Mouse (Mus musculus): ENCODE data around the gene Nfib.

Nfib gene

DNA sequence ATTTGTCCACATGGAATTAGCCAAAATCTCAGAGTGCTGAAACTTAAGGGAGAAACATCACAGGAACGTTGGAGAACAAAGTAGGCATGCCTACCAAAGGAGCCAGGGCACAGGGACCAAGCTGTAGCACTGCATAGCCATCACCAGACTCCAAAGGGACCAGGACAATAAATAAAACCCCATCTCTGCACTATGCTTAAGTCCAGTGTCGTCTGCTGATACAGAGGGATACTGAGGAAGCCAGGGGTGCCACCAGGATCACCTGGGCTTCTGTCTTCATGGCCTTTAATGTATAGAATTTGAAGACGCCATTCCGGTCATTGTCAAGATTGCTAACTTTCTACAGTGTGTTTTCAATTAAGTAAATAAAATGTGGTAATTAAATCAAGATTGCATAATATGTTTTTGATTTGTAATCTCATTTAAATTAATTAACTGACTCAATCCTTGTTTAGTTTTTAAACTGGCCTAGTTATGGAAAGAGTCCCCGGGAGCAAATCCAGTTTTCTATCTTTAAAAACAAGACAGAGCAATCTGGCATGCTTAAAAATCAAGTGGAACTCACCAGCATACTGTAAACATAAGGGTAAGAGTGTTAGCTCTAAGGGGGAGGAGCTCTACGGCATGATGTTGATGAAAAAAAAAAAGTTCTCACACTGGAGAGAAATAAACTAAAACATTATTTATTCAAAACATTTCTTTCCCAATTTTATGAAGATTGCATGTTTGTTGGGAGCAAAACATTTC is 313.7 kb downstream of the Nfib start:
- DNase-seq (ENCODE audit: low spot score): no peak

- peak; percentile 36 for DNase-seq (ENCODE audit: low spot score)
Observed at GRCm38 (mm10) chr4:82390545-82390944, 315.0 kb downstream of the Nfib start.

GRCm38 (mm10) chr4:82389876-82390275 is 315.7 kb downstream of the Nfib start:
- DNase-seq (ENCODE audit: low spot score): no peak

DNA sequence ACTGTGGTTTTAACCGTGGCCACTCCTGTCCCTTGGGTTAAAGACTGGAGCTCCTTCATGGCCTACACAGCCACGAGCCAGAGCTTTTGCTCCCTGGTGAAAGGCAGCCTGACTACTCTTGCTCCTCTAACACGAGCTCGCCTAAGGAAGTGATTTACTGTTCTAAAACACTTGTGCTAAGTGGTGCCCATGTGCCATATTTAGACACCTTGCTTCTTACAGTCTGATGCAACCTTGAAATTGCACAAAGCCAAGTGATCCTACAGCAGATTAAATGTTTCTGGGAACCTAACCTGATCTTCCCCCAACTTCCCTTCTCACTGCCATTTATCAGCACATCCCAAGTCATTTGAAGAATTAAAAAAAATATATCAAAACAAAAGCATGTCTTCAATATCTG is 317.9 kb downstream of the Nfib start:
- peak; percentile 56 for DNase-seq (ENCODE audit: low spot score)

DNA sequence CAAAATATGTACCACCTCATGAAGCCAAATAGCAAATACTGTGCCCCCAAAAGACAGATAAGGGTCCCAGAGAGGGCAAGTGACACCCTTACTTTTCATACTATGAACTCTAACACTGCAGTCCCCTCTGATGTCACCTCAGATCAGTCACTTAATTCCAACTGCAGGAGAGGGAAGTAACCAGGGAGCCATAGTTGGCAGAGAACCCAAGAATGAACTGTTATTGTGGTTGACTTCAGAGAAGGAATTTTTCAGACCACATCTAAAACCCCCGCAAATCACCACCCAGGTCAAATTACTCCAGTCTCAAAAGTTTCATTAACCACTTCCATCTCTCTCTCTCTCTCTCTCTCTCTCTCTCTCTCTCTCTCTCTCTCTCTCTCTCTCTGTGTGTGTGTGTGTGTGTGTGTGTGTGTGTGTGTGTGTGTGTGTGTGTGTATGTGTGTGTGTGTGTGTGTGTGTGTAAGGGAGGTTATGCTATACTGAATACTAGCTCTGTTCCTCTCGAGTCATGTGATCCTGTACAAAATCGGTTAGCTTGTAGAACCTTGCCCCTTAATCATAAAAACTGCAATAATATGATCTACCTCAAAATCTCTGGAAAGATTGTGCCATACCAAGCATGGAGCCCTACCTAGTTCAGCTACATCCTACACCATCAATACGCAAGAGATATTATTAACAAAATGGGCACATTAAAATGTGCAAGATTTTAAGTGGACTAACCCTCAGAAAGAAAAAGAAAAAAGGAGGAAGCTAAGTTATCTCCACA is 319.1 kb downstream of the Nfib start:
- DNase-seq (ENCODE audit: low spot score): no peak

GRCm38 (mm10) chr4:82385638-82386037 is 319.9 kb downstream of the Nfib start:
- DNase-seq (ENCODE audit: low spot score): no peak

DNA sequence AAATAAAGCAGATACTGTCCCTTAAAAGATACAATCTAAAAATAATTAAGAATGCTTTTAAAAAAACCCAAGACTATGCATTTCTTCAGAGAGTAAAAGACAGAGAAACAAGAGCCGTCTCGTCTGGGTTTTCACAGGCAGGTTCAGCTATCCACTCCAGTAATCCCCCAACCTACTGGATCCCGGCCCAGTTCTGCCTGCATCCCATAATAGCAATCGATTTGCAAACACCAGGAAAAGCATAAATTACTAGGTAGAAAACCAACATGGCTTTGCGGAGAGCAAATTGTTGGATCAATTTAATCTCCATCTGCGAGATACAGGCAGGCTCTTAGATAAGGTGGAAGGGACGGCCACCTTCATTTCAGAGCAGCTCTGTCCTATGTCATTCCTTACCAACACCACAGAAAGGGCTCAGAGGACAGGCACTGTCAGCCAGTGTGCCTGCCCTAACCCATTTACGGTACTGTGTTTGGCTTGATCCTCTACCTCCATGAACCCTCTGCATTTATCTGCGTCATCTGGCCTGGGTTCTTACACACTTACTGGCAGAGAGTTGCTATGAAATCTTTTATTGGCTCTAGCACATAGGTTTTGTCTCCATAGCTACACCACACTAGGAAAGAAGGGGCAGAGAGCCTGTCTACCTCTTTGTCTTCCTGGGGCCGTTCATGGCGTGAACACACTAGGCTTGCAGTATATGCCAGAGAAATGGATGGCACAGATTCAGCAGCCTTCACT is 321.4 kb downstream of the Nfib start:
- no peak for DNase-seq (ENCODE audit: low spot score)

DNA sequence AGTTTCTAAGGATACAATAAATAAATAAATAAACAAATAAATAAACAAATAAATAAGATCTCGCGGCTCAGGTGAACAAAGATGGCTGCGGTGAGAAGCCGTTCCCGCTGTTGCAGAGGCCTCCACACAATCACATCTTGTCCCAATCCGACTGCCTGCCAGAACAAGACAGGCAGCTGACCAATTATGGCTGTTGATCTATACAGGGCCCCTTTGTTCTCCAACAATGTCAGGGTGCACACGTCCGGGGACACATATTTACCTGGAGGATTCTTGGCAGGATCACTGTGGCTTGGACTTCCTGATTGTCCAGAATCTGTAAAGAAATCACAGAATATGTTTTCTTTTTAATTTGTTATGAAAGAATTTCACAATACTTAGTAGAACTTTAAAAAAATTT is 322.2 kb downstream of the Nfib start:
- DNase-seq (ENCODE audit: low spot score): no peak

DNA sequence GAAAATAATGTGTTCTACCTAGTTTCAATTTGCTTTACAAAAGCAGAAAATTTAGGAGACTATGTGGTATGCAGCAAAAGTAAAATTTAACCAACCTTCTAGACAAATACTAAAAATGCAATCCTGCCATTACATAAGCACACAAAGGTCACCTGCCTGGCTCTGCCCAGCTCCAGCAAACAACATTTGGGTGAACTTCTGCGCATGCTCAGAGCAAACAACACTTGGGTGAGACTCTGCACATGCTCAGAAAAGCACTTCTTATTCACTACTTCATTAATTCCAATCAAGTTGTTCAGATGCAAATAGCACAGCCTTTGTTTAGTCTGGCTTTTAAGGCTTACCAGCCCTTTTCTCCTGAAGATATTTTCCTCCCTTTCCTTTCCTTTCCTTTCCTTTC is 323.8 kb downstream of the Nfib start:
- no peak for DNase-seq (ENCODE audit: low spot score)

GRCm38 (mm10) chr4:82380578-82380977 is 325.0 kb downstream of the Nfib start:
- no peak for DNase-seq (ENCODE audit: low spot score)

DNA sequence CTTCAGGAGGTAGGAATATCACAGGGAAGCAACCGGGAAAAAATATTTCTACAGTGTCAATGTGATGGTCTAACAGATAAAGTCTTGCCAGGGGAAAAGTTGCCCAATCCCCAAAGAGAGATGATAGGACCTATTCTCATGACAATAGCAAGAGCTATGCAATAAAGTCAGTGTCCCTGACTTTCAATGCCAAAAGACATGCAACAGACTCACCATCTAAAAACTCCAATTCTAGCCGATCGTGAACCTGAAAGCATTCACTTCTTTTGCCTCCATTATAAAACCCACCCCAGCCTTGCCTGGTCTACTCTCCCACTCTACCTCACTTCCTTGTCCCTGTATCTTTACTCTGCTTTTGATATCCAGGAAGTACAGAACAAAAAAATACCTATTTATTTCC is 327.5 kb downstream of the Nfib start:
- no peak for DNase-seq (ENCODE audit: low spot score)

DNA sequence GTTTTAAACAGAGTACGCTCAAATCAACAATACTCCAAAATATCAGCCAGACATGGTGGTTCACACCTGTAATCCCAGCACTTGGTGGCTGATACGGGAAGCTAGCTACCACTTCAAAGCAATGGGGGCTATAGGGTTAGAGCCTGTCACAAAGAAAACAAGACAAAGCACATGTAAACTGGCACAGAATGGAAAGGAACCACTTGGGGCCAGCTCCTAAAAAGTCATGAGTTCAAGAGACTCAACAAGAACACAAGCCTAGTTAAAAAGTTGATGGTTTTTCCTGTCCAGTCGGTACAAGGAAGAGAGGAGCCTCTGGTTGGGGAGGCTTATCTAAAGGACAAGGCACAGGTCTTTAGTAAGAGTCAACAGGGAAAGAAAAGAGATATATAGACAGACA is 327.9 kb downstream of the Nfib start:
- no peak for DNase-seq (ENCODE audit: low spot score)

DNA sequence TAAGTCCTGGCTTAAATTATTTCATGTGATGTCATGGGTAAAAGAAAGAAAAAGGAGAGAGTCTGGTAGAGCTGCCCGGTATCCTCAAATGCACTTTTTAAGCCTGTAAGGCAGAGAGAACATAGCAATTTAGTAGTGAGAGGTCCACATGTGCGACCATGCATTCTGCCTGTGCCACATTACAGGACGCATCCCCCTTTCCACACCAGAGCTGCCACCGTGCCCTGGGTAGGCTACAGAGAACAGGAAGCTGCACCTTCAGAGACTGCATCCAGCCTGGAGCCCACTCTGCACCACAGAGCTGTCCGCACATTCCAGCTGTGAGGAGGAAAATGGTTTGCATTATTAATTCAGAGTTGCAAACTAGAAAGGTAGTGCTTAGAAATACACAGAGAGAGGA is 331.0 kb downstream of the Nfib start:
- DNase-seq (ENCODE audit: low spot score): no peak

DNA sequence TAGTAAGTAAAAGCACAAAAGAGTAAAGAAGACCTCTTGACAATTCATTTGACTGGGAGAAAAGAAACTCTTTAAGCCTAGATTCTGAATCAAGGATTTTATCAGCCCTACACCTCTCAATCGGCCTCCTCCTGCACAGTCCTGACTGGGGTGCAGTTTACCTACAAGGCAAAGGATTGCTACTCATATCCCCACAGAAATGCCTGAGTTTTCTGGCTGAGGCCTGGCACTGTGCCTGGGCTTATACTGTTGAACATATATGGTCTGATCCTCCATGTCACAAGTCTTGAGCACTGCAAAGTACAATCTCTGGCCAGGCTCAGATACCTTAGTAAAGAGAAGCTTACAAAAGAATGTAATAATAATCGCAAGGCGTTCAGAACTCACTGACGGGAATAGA is 333.3 kb downstream of the Nfib start:
- no peak for DNase-seq (ENCODE audit: low spot score)

GRCm38 (mm10) chr4:82371471-82371870 is 334.1 kb downstream of the Nfib start:
- no peak for DNase-seq (ENCODE audit: low spot score)

DNA sequence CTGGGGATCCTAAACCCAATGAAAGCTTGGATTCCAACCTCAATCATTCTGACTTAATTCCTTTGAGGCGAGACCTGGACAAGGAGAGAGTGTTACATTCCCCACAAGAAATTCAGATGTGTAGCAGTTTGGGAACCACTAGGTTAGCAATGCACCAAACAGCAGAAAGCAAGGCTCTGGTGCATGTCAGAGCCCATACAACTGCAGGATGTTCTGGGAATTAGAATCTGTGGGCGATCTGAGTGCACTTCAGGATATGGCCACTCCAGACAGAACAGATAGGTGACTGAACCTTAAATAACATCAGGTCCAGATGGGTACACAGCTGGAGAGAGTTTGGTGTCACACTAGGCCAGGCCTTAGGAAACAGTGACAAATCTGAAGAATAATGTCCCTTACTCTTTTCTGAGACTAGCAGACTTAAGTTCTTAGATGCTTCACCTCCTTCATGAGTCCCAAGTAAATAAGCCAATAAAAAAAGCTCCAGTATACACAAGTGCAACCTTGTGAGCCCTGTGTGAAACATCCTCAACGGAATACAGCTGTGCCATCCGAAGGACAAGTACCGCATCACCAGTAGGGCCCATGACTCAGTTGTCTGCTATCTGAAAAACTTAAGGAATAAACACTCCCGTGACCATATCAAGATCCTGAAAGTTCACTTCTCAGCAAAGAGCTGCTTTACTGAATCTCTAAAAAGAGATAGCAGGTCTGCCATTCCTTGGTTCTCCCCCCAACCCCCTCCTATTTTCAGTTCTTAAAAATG is 336.4 kb downstream of the Nfib start:
- no peak for DNase-seq (ENCODE audit: low spot score)

DNA sequence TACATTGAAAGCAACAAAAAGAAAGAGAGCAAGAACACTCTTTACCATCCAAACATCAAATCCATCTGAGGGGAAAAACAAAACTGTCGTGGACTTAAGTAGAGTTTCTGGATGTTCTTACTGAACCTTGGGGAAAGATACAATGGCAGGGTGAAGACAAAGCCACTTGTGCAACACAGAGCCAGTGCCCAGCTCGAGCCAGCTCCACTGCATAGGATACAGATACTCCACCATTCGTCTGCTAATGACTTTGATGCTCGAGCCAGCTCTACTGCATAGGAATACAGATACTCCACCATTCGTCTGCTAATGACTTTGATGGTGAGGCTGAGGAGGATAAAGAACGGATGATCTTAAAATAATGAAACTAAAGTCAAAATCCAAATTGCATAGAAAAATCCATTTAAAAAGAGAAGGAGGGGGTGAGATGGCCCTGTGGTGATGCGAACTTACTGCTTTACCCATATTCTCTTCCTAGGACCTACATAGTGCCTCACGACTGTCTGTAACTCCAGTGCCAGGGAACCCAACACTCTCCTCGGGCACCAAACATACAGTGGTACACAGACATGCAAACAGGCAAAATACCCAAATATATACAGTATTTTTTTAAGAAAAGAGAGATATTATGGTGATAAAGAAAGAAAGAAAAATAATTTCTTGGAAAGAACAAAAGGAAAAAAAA is 337.3 kb downstream of the Nfib start:
- no peak for DNase-seq (ENCODE audit: low spot score)

GRCm38 (mm10) chr4:82364696-82365385 is 340.7 kb downstream of the Nfib start:
- no peak for DNase-seq (ENCODE audit: low spot score)

DNA sequence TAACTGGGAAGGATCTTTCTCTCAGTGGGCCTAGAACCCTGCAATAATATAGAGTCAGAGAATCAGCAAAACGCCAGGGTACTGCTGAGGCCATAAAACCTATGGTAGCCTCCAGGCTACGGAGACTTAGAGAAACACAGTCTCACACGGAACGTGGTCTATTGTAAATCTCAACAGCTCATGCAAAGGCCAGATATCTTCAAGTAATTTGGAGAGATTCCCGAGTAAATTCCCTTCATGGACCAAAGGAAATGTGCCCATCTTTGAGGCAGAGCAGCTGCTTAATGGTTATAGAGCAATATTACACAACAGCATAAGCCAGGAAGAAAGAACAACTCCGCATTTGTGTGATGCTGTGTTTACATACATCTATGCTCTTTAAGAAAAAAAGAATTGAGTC is 341.6 kb downstream of the Nfib start:
- DNase-seq (ENCODE audit: low spot score): no peak

DNA sequence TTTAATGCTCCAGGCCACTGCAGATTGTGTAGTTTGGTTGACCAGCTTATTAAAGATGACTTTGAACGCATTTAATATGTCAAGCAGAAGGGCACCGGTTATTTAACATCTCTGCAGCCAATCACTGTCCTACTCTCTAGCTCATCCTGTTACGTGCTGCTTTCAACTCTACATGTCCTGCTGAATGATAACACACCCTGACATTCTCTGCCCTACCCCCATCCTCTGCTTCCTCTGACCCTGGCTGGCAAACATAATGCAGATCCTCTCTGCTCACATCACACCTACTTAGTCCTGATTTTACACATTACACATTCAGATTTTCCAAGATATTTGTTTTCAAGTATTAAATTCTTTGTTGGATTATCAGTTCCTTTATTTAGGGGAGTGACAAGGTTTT is 343.3 kb downstream of the Nfib start:
- DNase-seq (ENCODE audit: low spot score): peak; percentile 44

DNA sequence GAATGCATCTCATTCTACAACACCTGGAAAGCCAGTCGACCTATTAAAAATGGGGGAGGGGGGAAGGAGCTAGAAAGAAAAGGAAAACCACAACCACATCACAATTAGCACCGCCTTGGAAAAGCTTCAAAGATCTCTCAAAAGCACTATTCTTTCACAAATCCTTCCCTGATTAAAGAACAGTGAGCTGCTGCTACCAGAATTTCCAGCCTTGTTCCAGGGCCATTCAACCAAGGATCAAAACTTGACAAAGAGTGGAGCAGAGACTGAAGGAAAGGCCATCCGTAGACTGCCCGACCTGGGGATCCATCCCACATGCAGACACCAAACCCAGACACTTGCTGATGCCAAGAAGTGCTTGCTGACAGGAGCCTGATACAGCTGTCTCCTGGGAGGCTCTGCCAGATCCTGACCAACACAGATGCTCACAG is 345.5 kb downstream of the Nfib start:
- DNase-seq (ENCODE audit: low spot score): no peak

All from lung, postnatal 25 days (tissue).